Mouse (Mus musculus) stomach, embryonic 14.5 days (tissue): ENCODE data around the gene Gm45233. TPM values are rescaled to one million over a fixed set of nuclear protein-coding genes. Genes with fewer than 3 reads are reported as not detected.

Source experiments
- ATAC-seq: fragments of 200-750 bp; cut with Nextera tagmentation; 2 replicates; pipeline ENCODE4 v1.8.0; 2017; ENCODE audit warnings: low read depth, moderate TSS enrichment; ENCODE audit not compliant: insufficient number of reproducible peaks, insufficient read depth, low FRiP score
- H3K27ac ChIP-seq: fragments of 300-500 bp; sonication (generic); 2 replicates; pipeline ENCODE4 v1.5.1; 2014; ENCODE audit warnings: mild to moderate bottlenecking, low read length, moderate library complexity, mixed read lengths
- H3K27me3 ChIP-seq: fragments of 300-500 bp; sonication (generic); 2 replicates; pipeline ENCODE4 v1.6.1; 2014; ENCODE audit warnings: low read length, control low read depth, mixed read lengths; ENCODE audit not compliant: control insufficient read depth, insufficient read depth
- H3K36me3 ChIP-seq: fragments of 300-500 bp; sonication (generic); 2 replicates; pipeline ENCODE4 v1.6.1; 2014; ENCODE audit warnings: mild to moderate bottlenecking, control low read depth, low read length, moderate library complexity, mixed read lengths; ENCODE audit not compliant: control insufficient read depth, insufficient read depth
- H3K4me1 ChIP-seq: fragments of 300-500 bp; sonication (generic); 2 replicates; pipeline ENCODE4 v1.6.1; 2014; ENCODE audit warnings: low read length, control low read depth, mixed read lengths; ENCODE audit not compliant: control insufficient read depth, insufficient read depth
- H3K4me2 ChIP-seq: fragments of 300-500 bp; sonication (generic); replicated peaks from 2 replicates; pipeline ENCODE4 v1.6.1; 2014; ENCODE audit warnings: low read depth, low read length, control low read depth
- H3K4me3 ChIP-seq: fragments of 300-500 bp; sonication (generic); 2 replicates; pipeline ENCODE4 v1.5.1; 2014; ENCODE audit warnings: low read depth, low read length, control low read depth
- H3K9ac ChIP-seq: fragments of 300-500 bp; sonication (generic); replicated peaks from 2 replicates; pipeline ENCODE4 v1.6.1; 2014; ENCODE audit warnings: low read depth, mild to moderate bottlenecking, control low read depth, low read length, moderate library complexity, mixed read lengths
- H3K9me3 ChIP-seq: fragments of 300-500 bp; sonication (generic); 2 replicates; pipeline ENCODE4 v1.6.1; 2016; ENCODE audit warnings: low read depth, low read length, control low read depth; ENCODE audit not compliant: control insufficient read depth
- WGBS: fragments of 180-500 bp; shearing (Covaris S2); extraction: QIAGEN DNeasy Blood & Tissue Kit; methylation state at CpG from one replicate; pipeline ENCODE4 v1.1.7; 2014; 5-methylcytosine and 5-hydroxymethylcytosine counted together
- polyA plus RNA-seq: library from polyadenylated mRNA; unstranded; fragments of >200 nt; fragmentation: Nextera tagmentation; extraction: Ambion mirVana; gene quantifications from 2 replicates; pipeline ENCODE4 v1.2.1, GENCODE M21; 2014

Gene Gm45233
- polyA plus RNA-seq, 1 experiment from 2014 or later, result 0.30 TPM

DNA sequence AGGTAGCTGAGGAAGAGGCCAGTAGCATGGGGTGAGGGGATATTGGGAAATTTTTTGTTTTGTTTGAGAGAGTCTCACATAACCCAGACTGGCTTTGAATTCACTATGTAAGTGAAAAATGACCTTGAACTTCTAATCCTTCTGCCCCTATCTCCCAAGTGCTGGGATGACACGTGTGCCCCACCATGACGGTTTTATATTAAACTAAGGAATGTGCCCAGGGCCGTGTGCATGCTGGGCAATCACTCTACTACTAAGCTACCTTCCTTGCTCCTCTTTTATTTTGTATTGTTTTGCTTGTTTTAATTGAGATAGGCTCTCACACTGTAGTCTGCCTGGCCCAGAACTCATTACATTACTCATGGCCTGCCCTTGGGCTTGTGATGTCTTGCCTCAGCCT, 2.9 kb upstream of the Gm45233 start:
- Histone ChIP-seq H3K9ac (no peak overlapping the region), H3K4me2 (no peak overlapping the region), H3K36me3 (no peaks in the 10 kb centered on the region), H3K9me3 (no peaks in the 10 kb centered on the region), H3K4me3 (no peak overlapping the region), H3K4me1 (peaks cover 12% of the 10 kb centered on the region), H3K27ac (no peak overlapping the region), H3K27me3 (no peaks in the 10 kb centered on the region)
- WGBS, result 81% methylated on average over 3 of the region's 3 CpGs
- ATAC-seq, result no peak

DNA sequence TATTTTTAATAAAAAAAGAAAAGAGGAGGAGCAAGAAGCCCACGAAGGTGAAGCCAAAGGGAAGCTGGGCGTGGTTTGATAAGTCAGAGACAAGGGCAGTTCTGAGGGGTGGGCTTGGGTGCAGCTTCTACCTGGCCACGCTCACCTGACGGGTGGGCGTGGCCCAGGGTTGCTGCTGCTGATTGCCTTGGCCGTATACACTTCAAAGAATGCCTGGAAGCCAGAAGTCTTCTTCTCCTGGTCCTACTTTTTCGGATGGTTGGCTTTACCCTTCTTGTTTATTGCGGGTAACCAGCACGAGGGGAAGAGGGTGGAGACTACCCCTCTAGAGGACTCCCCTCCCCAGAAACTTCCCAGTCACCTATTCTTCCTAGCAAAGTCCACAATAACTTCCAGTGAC, 1.2 kb upstream of the Gm45233 start:
- no peak for ATAC-seq
- peak overlapping the region; percentile 95 for H3K27ac ChIP-seq
- H3K4me1 ChIP-seq, result peaks cover 12% of the 10 kb centered on the region
- no peaks in the 10 kb centered on the region for H3K9me3 ChIP-seq
- H3K27me3 ChIP-seq, result no peaks in the 10 kb centered on the region
- peak overlapping the region; percentile 53 for H3K4me3 ChIP-seq
- 8% methylated on average over 9 of the region's 9 CpGs for WGBS
- peak overlapping the region; percentile 48 for H3K9ac ChIP-seq
- peak overlapping the region; percentile 92 for H3K4me2 ChIP-seq
- no peaks in the 10 kb centered on the region for H3K36me3 ChIP-seq

DNA sequence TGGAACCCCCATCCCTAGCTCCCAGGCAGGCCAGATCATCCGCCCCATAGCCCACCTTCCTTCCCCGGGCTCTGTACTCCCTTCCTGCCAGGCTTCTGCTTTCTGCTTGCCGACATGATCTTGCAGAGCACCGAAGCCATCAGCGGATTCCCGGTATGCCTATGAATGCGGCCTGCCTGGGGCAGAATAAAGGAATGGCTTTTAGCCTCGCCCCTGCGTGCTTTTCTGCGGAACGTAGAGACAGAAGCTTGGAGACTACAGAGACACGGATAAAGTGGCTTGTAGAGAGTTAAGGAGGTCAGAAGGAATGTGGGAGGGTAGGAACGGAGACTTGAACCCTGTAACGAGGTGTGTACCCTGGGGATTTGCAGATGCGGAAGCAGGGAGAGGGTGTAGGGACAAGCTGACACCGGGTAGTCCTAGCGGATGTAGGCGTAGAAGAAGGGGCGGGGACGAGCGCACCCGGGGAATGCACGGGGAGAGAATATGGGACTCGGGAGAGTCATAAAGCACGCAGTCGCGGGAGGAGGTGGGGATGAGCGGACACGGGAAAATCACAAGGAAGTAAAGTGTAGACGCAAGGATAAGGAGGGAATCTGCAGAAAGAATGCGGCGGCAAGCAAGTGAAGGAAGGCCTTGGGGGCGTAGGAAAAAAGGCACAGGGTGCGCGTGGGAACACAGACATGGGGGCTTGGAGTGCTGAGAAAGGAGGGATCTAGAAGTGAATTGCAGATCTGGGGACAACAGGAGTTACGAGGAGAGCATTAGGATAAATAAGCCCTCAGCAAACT, 607 bp upstream of the Gm45233 start:
- H3K4me3 ChIP-seq, result peak overlapping the region; percentile 53
- H3K27ac ChIP-seq, result peak overlapping the region; percentile 95
- under 1% methylated on average over 36 of the region's 36 CpGs for WGBS
- H3K4me1 ChIP-seq, result peaks cover 12% of the 10 kb centered on the region
- peak overlapping the region; percentile 48 for H3K9ac ChIP-seq
- no peaks in the 10 kb centered on the region for H3K9me3 ChIP-seq
- ATAC-seq, result peak; percentile 89
- H3K4me2 ChIP-seq, result peak overlapping the region; percentile 92
- H3K36me3 ChIP-seq, result no peaks in the 10 kb centered on the region
- H3K27me3 ChIP-seq, result no peaks in the 10 kb centered on the region

DNA sequence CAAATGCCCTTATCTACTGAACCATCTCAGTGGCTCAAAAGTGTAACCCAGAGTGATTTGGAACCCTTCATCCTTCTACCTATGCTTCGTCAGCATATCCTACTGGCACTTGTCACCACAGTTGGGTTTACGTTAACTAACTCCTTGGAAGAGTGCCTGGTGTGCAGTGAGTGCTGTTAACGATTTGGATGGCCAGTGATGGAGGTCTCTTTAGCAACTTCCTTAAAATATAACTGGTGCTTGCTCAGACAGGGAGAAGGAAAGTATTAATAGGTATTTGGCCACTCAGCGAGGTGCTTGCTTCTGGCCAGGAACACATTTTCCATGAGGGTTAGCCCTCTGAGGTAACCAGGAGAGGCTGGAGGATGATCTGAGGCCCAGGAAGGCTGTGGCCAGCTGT, 3.9 kb downstream of the Gm45233 start:
- no peak overlapping the region for H3K9ac ChIP-seq
- no peak overlapping the region for H3K27ac ChIP-seq
- H3K9me3 ChIP-seq, result no peaks in the 10 kb centered on the region
- no peaks in the 10 kb centered on the region for H3K36me3 ChIP-seq
- H3K4me1 ChIP-seq, result peaks cover 7% of the 10 kb centered on the region
- H3K4me3 ChIP-seq, result no peak overlapping the region
- no peak overlapping the region for H3K4me2 ChIP-seq
- WGBS, result 85% methylated on average over 4 of the region's 4 CpGs
- ATAC-seq, result no peak
- H3K27me3 ChIP-seq, result no peaks in the 10 kb centered on the region

DNA sequence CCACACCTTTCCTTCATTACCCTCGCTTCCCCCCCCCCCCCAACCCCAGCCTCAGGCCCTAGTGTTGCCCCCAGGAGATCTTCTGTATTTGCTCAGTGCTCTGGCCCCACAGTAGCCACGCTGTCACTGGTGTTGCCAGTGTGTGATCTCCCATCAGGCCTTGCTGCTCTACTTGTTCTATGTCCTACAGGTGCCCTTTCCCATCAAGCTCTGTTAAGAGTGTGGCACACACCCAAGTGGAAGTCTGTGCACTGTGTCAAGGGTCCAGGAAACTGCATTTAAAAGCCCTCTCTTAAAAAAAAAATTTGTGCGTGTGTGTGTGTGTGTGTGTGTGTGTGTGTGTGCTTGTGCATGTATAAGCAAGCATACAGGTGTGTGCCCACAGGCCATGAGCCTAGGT, 4.3 kb downstream of the Gm45233 start:
- no peak for ATAC-seq
- H3K4me1 ChIP-seq, result peaks cover 7% of the 10 kb centered on the region; the same call in 1 of the 2 replicates
- H3K27me3 ChIP-seq, result no peaks in the 10 kb centered on the region
- peaks cover 3% of the 10 kb centered on the region; the same call in 1 of the 2 replicates for H3K36me3 ChIP-seq
- H3K9me3 ChIP-seq, result no peaks in the 10 kb centered on the region
- WGBS, result 91% methylated on average over 2 of the region's 3 CpGs
- H3K27ac ChIP-seq, result no peak overlapping the region
- no peak overlapping the region for H3K4me2 ChIP-seq
- H3K9ac ChIP-seq, result no peak overlapping the region
- no peak overlapping the region for H3K4me3 ChIP-seq

DNA sequence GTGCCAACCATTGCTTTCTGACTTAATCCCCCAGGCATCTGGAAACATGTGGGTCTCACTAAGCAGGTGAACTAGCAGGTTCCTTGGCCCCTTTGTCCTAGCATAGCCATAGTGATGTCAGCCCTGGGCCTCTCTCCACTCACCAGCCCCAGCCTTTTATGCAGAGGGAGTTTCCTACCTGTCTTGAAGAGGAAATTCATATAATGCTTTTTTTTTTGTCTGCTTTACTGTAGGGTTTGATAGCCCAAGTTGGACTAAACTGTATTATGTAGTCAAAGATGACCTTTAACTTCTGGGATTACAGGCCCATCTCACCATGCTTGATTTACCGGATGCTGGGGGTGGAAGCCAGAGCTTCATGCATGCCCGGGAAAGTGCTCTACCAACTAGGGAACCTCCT, 5.9 kb downstream of the Gm45233 start:
- H3K4me1 ChIP-seq, result 0 out of 2 replicates have a peak, but pooled peaks cover 2% of the 10 kb centered on the region
- no peak overlapping the region for H3K4me3 ChIP-seq
- H3K9ac ChIP-seq, result no peak overlapping the region
- no peak overlapping the region for H3K4me2 ChIP-seq
- H3K27ac ChIP-seq, result no peak overlapping the region
- ATAC-seq, result no peak
- WGBS, result 100% methylated on average over 2 of the region's 2 CpGs
- no peaks in the 10 kb centered on the region for H3K9me3 ChIP-seq
- no peaks in the 10 kb centered on the region for H3K27me3 ChIP-seq
- H3K36me3 ChIP-seq, result peaks cover 17% of the 10 kb centered on the region

DNA sequence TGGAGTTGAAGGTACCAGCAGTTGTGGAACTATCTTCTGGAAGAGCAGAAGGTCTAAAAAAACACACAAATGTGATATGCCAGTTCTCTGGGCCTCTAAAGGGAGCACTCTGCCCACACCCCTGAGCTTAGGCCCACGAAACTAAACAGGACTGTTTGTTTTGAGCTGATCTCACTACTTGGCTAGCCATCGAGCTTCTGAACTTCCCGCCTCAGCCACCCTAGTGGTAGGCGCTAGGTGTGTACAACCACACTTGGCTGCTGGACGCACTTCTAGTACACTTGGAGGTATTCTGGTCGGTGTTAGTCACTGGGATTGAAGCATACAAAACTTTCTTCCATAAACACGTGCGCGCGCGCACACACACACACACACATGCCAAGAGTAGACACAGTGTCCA, 7.8 kb downstream of the Gm45233 start:
- peaks cover 21% of the 10 kb centered on the region for H3K36me3 ChIP-seq
- no peak overlapping the region for H3K27ac ChIP-seq
- no peaks in the 10 kb centered on the region for H3K4me1 ChIP-seq
- 91% methylated on average over 11 of the region's 11 CpGs for WGBS
- no peak for ATAC-seq
- no peak overlapping the region for H3K4me3 ChIP-seq
- H3K9me3 ChIP-seq, result no peaks in the 10 kb centered on the region
- no peak overlapping the region for H3K9ac ChIP-seq
- no peak overlapping the region for H3K4me2 ChIP-seq
- H3K27me3 ChIP-seq, result no peaks in the 10 kb centered on the region

DNA sequence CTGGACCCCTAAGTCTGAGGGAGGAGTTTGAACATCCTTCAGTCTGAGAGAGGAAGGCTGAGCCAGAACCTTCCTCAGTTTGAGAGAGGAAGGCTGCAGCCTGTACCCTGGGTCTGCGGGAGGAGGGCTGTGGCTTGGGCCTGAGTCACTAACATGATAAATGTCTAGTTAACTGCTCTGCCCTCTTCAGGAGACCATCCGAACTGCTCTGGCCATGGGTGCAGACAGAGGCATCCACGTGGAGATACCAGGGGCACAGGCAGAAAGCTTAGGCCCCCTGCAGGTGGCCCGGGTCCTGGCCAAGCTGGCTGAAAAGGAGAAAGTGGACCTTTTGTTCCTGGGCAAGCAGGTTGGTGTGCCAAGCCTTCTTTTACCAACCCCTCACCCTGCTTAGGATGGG, 8.7 kb downstream of the Gm45233 start:
- WGBS, result 35% methylated on average over 4 of the region's 4 CpGs
- peaks cover 21% of the 10 kb centered on the region for H3K36me3 ChIP-seq
- H3K4me3 ChIP-seq, result no peak overlapping the region
- H3K4me2 ChIP-seq, result no peak overlapping the region
- H3K9me3 ChIP-seq, result no peaks in the 10 kb centered on the region
- no peak for ATAC-seq
- no peak overlapping the region for H3K9ac ChIP-seq
- no peaks in the 10 kb centered on the region for H3K4me1 ChIP-seq
- no peaks in the 10 kb centered on the region for H3K27me3 ChIP-seq
- H3K27ac ChIP-seq, result no peak overlapping the region
